Comparison of ENCODE assay signal across 9 mouse cellular contexts in genomic region chr12:85257008-85257639, GRCm38 (mm10). TPM values are rescaled to one million over a fixed set of nuclear protein-coding genes. Genes with fewer than 3 reads are reported as not detected.
A peak's percentile ranks its signal among the peaks of the same experiment; 100 is the strongest.
DNase-seq lines count a peak whose midpoint lies in the region; ATAC-seq and TF ChIP-seq lines count a peak whose summit lies in the region.
"Had no signal": no experiment of that assay in that cellular context is flagged by ENCODE, and none has a peak within 500 bp of the region (broad histone marks: within the 10 kb centered on the region; RNA-seq: fewer than 3 reads in every experiment).

No protein-coding gene starts in this region.

- 0 out of 2 replicates have a peak overlapping the region, but pooled peaks have one; percentile 9 for H3K27ac ChIP-seq in lung, embryonic 15.5 days
- 0 out of 2 replicates have a peak overlapping the region, but pooled peaks have one; percentile 11 for H3K27ac ChIP-seq in limb, embryonic 13.5 days
- H3K27ac ChIP-seq in small intestine, adult 2 months (ENCODE audit: insufficient read depth, low read depth, low read length) = 0 out of 2 replicates have a peak overlapping the region, but pooled peaks have one; percentile 13
- no peak overlapping the region for H3K27ac ChIP-seq in forebrain, embryonic 16.5 days (ENCODE audit: low read length)

- no peak for TF ChIP-seq POLR2A in small intestine, adult 2 months (IDR thresholded peaks at IDR 0.05; ENCODE audit: low read depth, low read length)

- no peak overlapping the region for H3K9ac ChIP-seq in lung, embryonic 15.5 days
- no peak overlapping the region for H3K9ac ChIP-seq in limb, embryonic 13.5 days
- H3K9ac ChIP-seq in forebrain, embryonic 16.5 days (replicated peaks; ENCODE audit: low read depth, low read length) = no peak overlapping the region

- WGBS in lung, embryonic 15.5 days = 60% methylated on average over 7 of the region's 7 CpGs
- WGBS in limb, embryonic 13.5 days = 82% methylated on average over 7 of the region's 7 CpGs
- WGBS in small intestine, adult 2 months = 72% methylated on average over 7 of the region's 7 CpGs
- WGBS in forebrain, embryonic 16.5 days = 87% methylated on average over 7 of the region's 7 CpGs

- H3K27me3 ChIP-seq in lung, embryonic 15.5 days = no peaks in the 10 kb centered on the region
- H3K27me3 ChIP-seq in limb, embryonic 13.5 days = no peaks in the 10 kb centered on the region
- no peaks in the 10 kb centered on the region for H3K27me3 ChIP-seq in small intestine, adult 2 months (ENCODE audit: control insufficient read depth, insufficient read depth, low read length)
- H3K27me3 ChIP-seq in forebrain, embryonic 16.5 days (replicated peaks; ENCODE audit: control insufficient read depth, insufficient read depth, low read length) = no peaks in the 10 kb centered on the region

- ATAC-seq in lung, embryonic 15.5 days (ENCODE audit: borderline replicate concordance, extremely low read depth, low FRiP score, low TSS enrichment) = no peak
- peak; percentile 91 for ATAC-seq in common myeloid progenitor, adult 5-6 weeks (replicated peaks; ENCODE audit: low read depth, poor library complexity, severe bottlenecking)
- ATAC-seq in limb, embryonic 13.5 days (ENCODE audit: low FRiP score, low read depth) = no peak
- no peak for ATAC-seq in forebrain, embryonic 16.5 days

- no peak for DNase-seq in lung, postnatal 10 days
- DNase-seq in frontal cortex, postnatal 25 days (ENCODE audit: low spot score in 2 of 2) = no peak
- DNase-seq in gastrocnemius, postnatal 10 days = no peak
- DNase-seq: cerebellum, postnatal 10 days had no signal

- no peaks in the 10 kb centered on the region for H3K9me3 ChIP-seq in lung, embryonic 15.5 days
- no peaks in the 10 kb centered on the region for H3K9me3 ChIP-seq in limb, embryonic 13.5 days
- H3K9me3 ChIP-seq in forebrain, embryonic 16.5 days (ENCODE audit: control insufficient read depth, low read length) = no peaks in the 10 kb centered on the region

- TF ChIP-seq CTCF in small intestine, adult 2 months (IDR thresholded peaks at IDR 0.05; ENCODE audit: extremely low read depth, insufficient read length, insufficient replicate concordance, low read depth, low read length) = no peak

- H3K4me1 ChIP-seq in lung, embryonic 15.5 days = peaks cover 7% of the 10 kb centered on the region; the same call in 1 of the 2 replicates
- H3K4me1 ChIP-seq in limb, embryonic 13.5 days = peaks cover 10% of the 10 kb centered on the region; the same call in 1 of the 2 replicates
- H3K4me1 ChIP-seq in small intestine, adult 2 months (ENCODE audit: control insufficient read depth, insufficient read depth, insufficient read length, low read length) = no peaks in the 10 kb centered on the region
- H3K4me1 ChIP-seq in forebrain, embryonic 16.5 days (replicated peaks; ENCODE audit: control insufficient read depth, insufficient read depth, low read length) = no peaks in the 10 kb centered on the region

- H3K4me2 ChIP-seq in lung, embryonic 15.5 days = no peak overlapping the region
- H3K4me2 ChIP-seq in limb, embryonic 13.5 days (replicated peaks) = no peak overlapping the region
- no peak overlapping the region for H3K4me2 ChIP-seq in forebrain, embryonic 16.5 days (ENCODE audit: low read length)

- no peaks in the 10 kb centered on the region for H3K36me3 ChIP-seq in lung, embryonic 15.5 days
- H3K36me3 ChIP-seq in limb, embryonic 13.5 days = peaks cover 9% of the 10 kb centered on the region; the same call in 1 of the 2 replicates
- peaks cover 1% of the 10 kb centered on the region; the same call in 1 of the 2 replicates for H3K36me3 ChIP-seq in small intestine, adult 2 months (ENCODE audit: control insufficient read depth, insufficient read depth, low read length)
- H3K36me3 ChIP-seq in forebrain, embryonic 16.5 days (ENCODE audit: control insufficient read depth, insufficient read depth) = no peaks in the 10 kb centered on the region

- H3K4me3 ChIP-seq in lung, embryonic 15.5 days = no peak overlapping the region
- no peak overlapping the region for H3K4me3 ChIP-seq in limb, embryonic 13.5 days
- H3K4me3 ChIP-seq in small intestine, adult 2 months (ENCODE audit: low read depth, low read length) = no peak overlapping the region
- H3K4me3 ChIP-seq in forebrain, embryonic 16.5 days (replicated peaks; ENCODE audit: low read length) = no peak overlapping the region

RNA-seq across cellular contexts. Expression of gene Mlh3, which starts 13.3 kb away (rescaled TPM):
- 8.1 and 9.3 TPM in 2 replicates for polyA plus RNA-seq in lung, embryonic 15.5 days (2015; fragmentation: Nextera tagmentation; extraction: Ambion mirVana)
- 11.8 and 14.3 TPM in 2 replicates for total RNA-seq in common myeloid progenitor, adult 5-6 weeks (2017)
- 10.0 and 10.8 TPM in 2 replicates for polyA plus RNA-seq in limb, embryonic 13.5 days (2015; fragmentation: Nextera tagmentation; extraction: Ambion mirVana)
- 0.72 and 0.99 TPM in 2 replicates for polyA plus RNA-seq in small intestine, adult 2 months (2012; rRNA removed)
- polyA plus RNA-seq in forebrain, embryonic 16.5 days (2015; fragmentation: Nextera tagmentation; extraction: Ambion mirVana) = 10.7 and 11.7 TPM in 2 replicates
- 10 to 100 TPM in 1 of 2 experiments, 1 to 10 TPM in 1; 8.7 to 10.8 TPM for total RNA-seq in gastrocnemius, postnatal 10 days (2021)

RNA-seq across cellular contexts. Expression of gene Acyp1, which starts 31.1 kb away (rescaled TPM):
- polyA plus RNA-seq in lung, embryonic 15.5 days (2015; fragmentation: Nextera tagmentation; extraction: Ambion mirVana) = 53.8 and 55.5 TPM in 2 replicates
- 46.1 and 81.3 TPM in 2 replicates for total RNA-seq in common myeloid progenitor, adult 5-6 weeks (2017)
- 44.8 and 48.4 TPM in 2 replicates for polyA plus RNA-seq in limb, embryonic 13.5 days (2015; fragmentation: Nextera tagmentation; extraction: Ambion mirVana)
- polyA plus RNA-seq in small intestine, adult 2 months (2012; rRNA removed) = 0.57 and 0.90 TPM in 2 replicates
- 46.9 and 52.8 TPM in 2 replicates for polyA plus RNA-seq in forebrain, embryonic 16.5 days (2015; fragmentation: Nextera tagmentation; extraction: Ambion mirVana)
- 10 to 100 TPM; 20.5 to 24.9 TPM for total RNA-seq in gastrocnemius, postnatal 10 days (2021)

RNA-seq across cellular contexts. Expression of gene Zc2hc1c, which starts 31.3 kb away (rescaled TPM):
- polyA plus RNA-seq in lung, embryonic 15.5 days (2015; fragmentation: Nextera tagmentation; extraction: Ambion mirVana) = 1.7 TPM in 2 replicates
- total RNA-seq in common myeloid progenitor, adult 5-6 weeks (2017) = 0.27 and 0.58 TPM in 2 replicates
- 1.0 and 1.2 TPM in 2 replicates for polyA plus RNA-seq in limb, embryonic 13.5 days (2015; fragmentation: Nextera tagmentation; extraction: Ambion mirVana)
- polyA plus RNA-seq in small intestine, adult 2 months (2012; rRNA removed) = 0.05 and 0.06 TPM in 2 replicates
- polyA plus RNA-seq in forebrain, embryonic 16.5 days (2015; fragmentation: Nextera tagmentation; extraction: Ambion mirVana) = 0.86 and 0.98 TPM in 2 replicates
- total RNA-seq in gastrocnemius, postnatal 10 days (2021) = under 1 TPM; 0.63 TPM

RNA-seq across cellular contexts. Expression of gene Eif2b2, which starts 37.8 kb away (rescaled TPM):
- 88.2 and 94.9 TPM in 2 replicates for polyA plus RNA-seq in lung, embryonic 15.5 days (2015; fragmentation: Nextera tagmentation; extraction: Ambion mirVana)
- total RNA-seq in common myeloid progenitor, adult 5-6 weeks (2017) = 82.3 and 89.5 TPM in 2 replicates
- 78.3 and 79.9 TPM in 2 replicates for polyA plus RNA-seq in limb, embryonic 13.5 days (2015; fragmentation: Nextera tagmentation; extraction: Ambion mirVana)
- polyA plus RNA-seq in small intestine, adult 2 months (2012; rRNA removed) = 58.8 and 103 TPM in 2 replicates
- 76.9 and 86.3 TPM in 2 replicates for polyA plus RNA-seq in forebrain, embryonic 16.5 days (2015; fragmentation: Nextera tagmentation; extraction: Ambion mirVana)
- 10 to 100 TPM; 76.1 to 95.2 TPM for total RNA-seq in gastrocnemius, postnatal 10 days (2021)

Comparison
In these comparisons a context has a peak if more than half of its experiments do, and no peak if none do; other contexts are left out.
1. RNA of gene Acyp1, which starts 31.1 kb away (polyA plus RNA-seq): 53.8 to 55.5 TPM in lung, embryonic 15.5 days, 46.9 to 52.8 TPM in forebrain, embryonic 16.5 days and 44.8 to 48.4 TPM in limb, embryonic 13.5 days; 0.57 to 0.90 TPM in small intestine, adult 2 months; every median in the first group is over 10 times any median in the second.